Mouse (Mus musculus): ENCODE measurements around the gene Tgfb1i1. TPM values are rescaled to one million over a fixed set of nuclear protein-coding genes. Genes with fewer than 3 reads are reported as not detected.

Tgfb1i1 gene
- polyA plus RNA-seq, 1 experiment, result 17.6 TPM

- Histone ChIP-seq H3K4me3 (ENCODE audit: insufficient read depth, low read length) (no peak overlapping the region), H3K27ac (ENCODE audit: insufficient read depth, low read length) (no peak overlapping the region), H3K4me1 (ENCODE audit: control insufficient read depth, insufficient read depth, low read length) (peaks cover 1% of the 10 kb centered on the region; the same call in 1 of the 2 replicates)
- TF ChIP-seq CTCF (IDR thresholded peaks at IDR 0.05; ENCODE audit: extremely low read depth, insufficient read depth, low read length), result no peak
- no peak for TF ChIP-seq POLR2A (IDR thresholded peaks at IDR 0.05; ENCODE audit: extremely low read depth, insufficient read depth, low read length)
Observed at GRCm38 (mm10) chr7:128231741-128232140, 14.9 kb upstream of the Tgfb1i1 start.

- TF ChIP-seq CTCF (IDR thresholded peaks at IDR 0.05; ENCODE audit: extremely low read depth, insufficient read depth, low read length), result no peak
- no peak for TF ChIP-seq POLR2A (IDR thresholded peaks at IDR 0.05; ENCODE audit: extremely low read depth, insufficient read depth, low read length)
- Histone ChIP-seq H3K4me1 (ENCODE audit: control insufficient read depth, insufficient read depth, low read length) (peaks cover 3% of the 10 kb centered on the region; the same call in 1 of the 2 replicates), H3K27ac (ENCODE audit: insufficient read depth, low read length) (no peak overlapping the region), H3K4me3 (ENCODE audit: insufficient read depth, low read length) (no peak overlapping the region)
Observed at GRCm38 (mm10) chr7:128234796-128235195, 11.8 kb upstream of the Tgfb1i1 start.

GRCm38 (mm10) chr7:128235481-128235880 is 11.1 kb upstream of the Tgfb1i1 start:
- Histone ChIP-seq H3K27ac (ENCODE audit: insufficient read depth, low read length) (no peak overlapping the region), H3K4me3 (ENCODE audit: insufficient read depth, low read length) (no peak overlapping the region), H3K4me1 (ENCODE audit: control insufficient read depth, insufficient read depth, low read length) (peaks cover 3% of the 10 kb centered on the region; the same call in 1 of the 2 replicates)
- TF ChIP-seq CTCF (IDR thresholded peaks at IDR 0.05; ENCODE audit: extremely low read depth, insufficient read depth, low read length), result no peak
- no peak for TF ChIP-seq POLR2A (IDR thresholded peaks at IDR 0.05; ENCODE audit: extremely low read depth, insufficient read depth, low read length)

GRCm38 (mm10) chr7:128236426-128236825 is 10.2 kb upstream of the Tgfb1i1 start:
- TF ChIP-seq CTCF (IDR thresholded peaks at IDR 0.05; ENCODE audit: extremely low read depth, insufficient read depth, low read length) (no peak), POLR2A (IDR thresholded peaks at IDR 0.05; ENCODE audit: extremely low read depth, insufficient read depth, low read length) (no peak)
- H3K4me1 ChIP-seq (ENCODE audit: control insufficient read depth, insufficient read depth, low read length), result peaks cover 3% of the 10 kb centered on the region; the same call in 1 of the 2 replicates
- no peak overlapping the region for H3K4me3 ChIP-seq (ENCODE audit: insufficient read depth, low read length)
- no peak overlapping the region for H3K27ac ChIP-seq (ENCODE audit: insufficient read depth, low read length)

- peak within 1 kb of the TSS; percentile 94 for H3K27ac ChIP-seq (ENCODE audit: insufficient read depth, low read length)
- no peak for TF ChIP-seq POLR2A (IDR thresholded peaks at IDR 0.05; ENCODE audit: extremely low read depth, insufficient read depth, low read length)
- peak; percentile 43 for TF ChIP-seq CTCF (IDR thresholded peaks at IDR 0.05; ENCODE audit: extremely low read depth, insufficient read depth, low read length)
- H3K4me3 ChIP-seq (ENCODE audit: insufficient read depth, low read length), result peak within 1 kb of the TSS; percentile 81
- H3K4me1 ChIP-seq (ENCODE audit: control insufficient read depth, insufficient read depth, low read length), result peaks cover 3% of the 10 kb centered on the region; the same call in 1 of the 2 replicates
Observed at GRCm38 (mm10) chr7:128236856-128237592, 9.6 kb upstream of the Tgfb1i1 start, which contains the start of gene Armc5. Gene Armc5 (plus strand): TSS chr7:128237342.

- Histone ChIP-seq H3K27ac (ENCODE audit: insufficient read depth, low read length) (peak overlapping the region; percentile 34), H3K4me1 (ENCODE audit: control insufficient read depth, insufficient read depth, low read length) (peaks cover 3% of the 10 kb centered on the region; the same call in 1 of the 2 replicates), H3K4me3 (ENCODE audit: insufficient read depth, low read length) (peak overlapping the region; percentile 81)
- TF ChIP-seq CTCF (IDR thresholded peaks at IDR 0.05; ENCODE audit: extremely low read depth, insufficient read depth, low read length) (no peak), POLR2A (IDR thresholded peaks at IDR 0.05; ENCODE audit: extremely low read depth, insufficient read depth, low read length) (no peak)
Observed at GRCm38 (mm10) chr7:128237593-128237926, 9.1 kb upstream of the Tgfb1i1 start.

- TF ChIP-seq CTCF (IDR thresholded peaks at IDR 0.05; ENCODE audit: extremely low read depth, insufficient read depth, low read length), result no peak
- peak; percentile 37; the same call in 1 of the 2 replicates for TF ChIP-seq POLR2A (IDR thresholded peaks at IDR 0.05; ENCODE audit: extremely low read depth, insufficient read depth, low read length)
- Histone ChIP-seq H3K4me3 (ENCODE audit: insufficient read depth, low read length) (peak within 1 kb of the TSS; percentile 81), H3K27ac (ENCODE audit: insufficient read depth, low read length) (peak within 1 kb of the TSS; percentile 94), H3K4me1 (ENCODE audit: control insufficient read depth, insufficient read depth, low read length) (peaks cover 3% of the 10 kb centered on the region; the same call in 1 of the 2 replicates)
Observed at GRCm38 (mm10) chr7:128237927-128238778, 8.5 kb upstream of the Tgfb1i1 start, which contains the start of gene 9130023H24Rik. Gene 9130023H24Rik (minus strand): TSS chr7:128238031.

GRCm38 (mm10) chr7:128238991-128239390 is 7.6 kb upstream of the Tgfb1i1 start:
- H3K27ac ChIP-seq (ENCODE audit: insufficient read depth, low read length), result no peak overlapping the region
- TF ChIP-seq POLR2A (IDR thresholded peaks at IDR 0.05; ENCODE audit: extremely low read depth, insufficient read depth, low read length) (no peak), CTCF (IDR thresholded peaks at IDR 0.05; ENCODE audit: extremely low read depth, insufficient read depth, low read length) (0 out of 2 replicates have a peak, but pooled peaks have one; percentile 16)
- peak overlapping the region; percentile 81; the same call in 1 of the 2 replicates for H3K4me3 ChIP-seq (ENCODE audit: insufficient read depth, low read length)
- H3K4me1 ChIP-seq (ENCODE audit: control insufficient read depth, insufficient read depth, low read length), result peaks cover 3% of the 10 kb centered on the region; the same call in 1 of the 2 replicates

- no peak overlapping the region for H3K4me3 ChIP-seq (ENCODE audit: insufficient read depth, low read length)
- TF ChIP-seq CTCF (IDR thresholded peaks at IDR 0.05; ENCODE audit: extremely low read depth, insufficient read depth, low read length), result no peak
- TF ChIP-seq POLR2A (IDR thresholded peaks at IDR 0.05; ENCODE audit: extremely low read depth, insufficient read depth, low read length), result no peak
- H3K4me1 ChIP-seq (ENCODE audit: control insufficient read depth, insufficient read depth, low read length), result peaks cover 3% of the 10 kb centered on the region; the same call in 1 of the 2 replicates
- no peak overlapping the region for H3K27ac ChIP-seq (ENCODE audit: insufficient read depth, low read length)
Observed at GRCm38 (mm10) chr7:128240131-128240784, 6.4 kb upstream of the Tgfb1i1 start.

Measured in cortical plate, adult 2 months (tissue).